Mouse (Mus musculus) sigmoid colon, adult 10 weeks (tissue): ENCODE data around the gene Iqschfp. TPM values are rescaled to one million over a fixed set of nuclear protein-coding genes. Genes with fewer than 3 reads are reported as not detected.

Source experiments
- polyA plus RNA-seq: library from polyadenylated mRNA; stranded (reverse); fragments of 350-450 nt; fragmentation: Illumina TruSeq; extraction: RNeasy Lipid Tissue Mini Kit (QIAGEN cat#74804); gene quantifications from one replicate; pipeline ENCODE4 v1.2.3, GENCODE M21; 2014; ENCODE audit warnings: low read depth, low replicate concordance

Gene Iqschfp
- polyA plus RNA-seq: not detected

GRCm38 (mm10) chr3:67892026-67892705 is at the start of gene Iqschfp, which contains the start of gene Iqcj:
Iqschfp (plus strand) TSS chr3:67892232.
Iqcj (plus strand) TSS chr3:67892220.

GRCm38 (mm10) chr3:68064731-68065130 is 172.7 kb downstream of the Iqschfp start, which contains the start of gene Schip1:
Schip1 (plus strand) TSS chr3:68064802.

Other genes with a start within 250 kb of the Iqschfp start
- not detected for gene Iqcj, start within 50 bp of the Iqschfp start, polyA plus RNA-seq
- gene Schip1, start 172.6 kb downstream of the Iqschfp start, polyA plus RNA-seq: 15.9 TPM